Mouse (Mus musculus): ENCODE results near the gene Gnb1. TPM values are rescaled to one million over a fixed set of nuclear protein-coding genes. Genes with fewer than 3 reads are reported as not detected.

Gnb1 gene
- polyA plus RNA-seq, 1 experiment from 2014 or later = 751 TPM

GRCm38 (mm10) chr4:155595777-155596176 is 104.6 kb downstream of the Gnb1 start:
- WGBS = 84% methylated on average over 3 of the region's 3 CpGs
- Histone ChIP-seq H3K4me3 (no peak overlapping the region), H3K9me3 (no peaks in the 10 kb centered on the region), H3K4me1 (no peaks in the 10 kb centered on the region), H3K36me3 (no peaks in the 10 kb centered on the region), H3K27ac (replicated peaks) (no peak overlapping the region), H3K4me2 (replicated peaks) (no peak overlapping the region), H3K9ac (replicated peaks) (no peak overlapping the region), H3K27me3 (no peaks in the 10 kb centered on the region)
- no peak for ATAC-seq (ENCODE audit: low FRiP score, low read depth)

- H3K4me3 ChIP-seq = no peak overlapping the region
- no peaks in the 10 kb centered on the region for H3K9me3 ChIP-seq
- H3K4me2 ChIP-seq (replicated peaks) = no peak overlapping the region
- no peak overlapping the region for H3K27ac ChIP-seq (replicated peaks)
- H3K9ac ChIP-seq (replicated peaks) = no peak overlapping the region
- no peaks in the 10 kb centered on the region for H3K36me3 ChIP-seq
- ATAC-seq (ENCODE audit: low FRiP score, low read depth) = no peak
- no peaks in the 10 kb centered on the region for H3K27me3 ChIP-seq
- no peaks in the 10 kb centered on the region for H3K4me1 ChIP-seq
- 82% methylated on average over 5 of the region's 5 CpGs for WGBS
Observed at GRCm38 (mm10) chr4:155596606-155597005, 105.4 kb downstream of the Gnb1 start.

- WGBS = 26% methylated on average over 20 of the region's 20 CpGs
- H3K9ac ChIP-seq (replicated peaks) = no peak overlapping the region
- no peak overlapping the region for H3K4me2 ChIP-seq (replicated peaks)
- no peak overlapping the region for H3K4me3 ChIP-seq
- ATAC-seq (ENCODE audit: low FRiP score, low read depth) = no peak
- H3K9me3 ChIP-seq = no peaks in the 10 kb centered on the region
- H3K27ac ChIP-seq (replicated peaks) = no peak overlapping the region
- no peaks in the 10 kb centered on the region for H3K27me3 ChIP-seq
- H3K36me3 ChIP-seq = no peaks in the 10 kb centered on the region
- H3K4me1 ChIP-seq = peaks cover 15% of the 10 kb centered on the region
Observed at GRCm38 (mm10) chr4:155598536-155598935, 107.4 kb downstream of the Gnb1 start.

GRCm38 (mm10) chr4:155599901-155600825 is 109.0 kb downstream of the Gnb1 start:
- H3K4me1 ChIP-seq = peaks cover 18% of the 10 kb centered on the region
- ATAC-seq (ENCODE audit: low FRiP score, low read depth) = no peak
- H3K27ac ChIP-seq (replicated peaks) = peak overlapping the region; percentile 99
- peak overlapping the region; percentile 95; the same call in 1 of the 2 replicates for H3K9ac ChIP-seq (replicated peaks)
- H3K4me2 ChIP-seq (replicated peaks) = peak overlapping the region; percentile 93
- H3K36me3 ChIP-seq = peaks cover 4% of the 10 kb centered on the region; the same call in 1 of the 2 replicates
- no peaks in the 10 kb centered on the region for H3K27me3 ChIP-seq
- 90% methylated on average over 11 of the region's 11 CpGs for WGBS
- no peaks in the 10 kb centered on the region for H3K9me3 ChIP-seq
- H3K4me3 ChIP-seq = peak overlapping the region; percentile 98

GRCm38 (mm10) chr4:155601091-155601996 is 110.2 kb downstream of the Gnb1 start, which contains the start of gene Slc35e2:
Gene Slc35e2 (plus strand): TSS chr4:155601416.
- peak within 1 kb of the TSS; percentile 99 for H3K27ac ChIP-seq (replicated peaks)
- ATAC-seq (ENCODE audit: low FRiP score, low read depth) = peak; percentile 95
- H3K27me3 ChIP-seq = no peaks in the 10 kb centered on the region
- no peaks in the 10 kb centered on the region for H3K9me3 ChIP-seq
- under 1% methylated on average over 64 of the region's 65 CpGs for WGBS
- H3K4me3 ChIP-seq = peak within 1 kb of the TSS; percentile 98
- peaks cover 8% of the 10 kb centered on the region for H3K36me3 ChIP-seq
- peak within 1 kb of the TSS; percentile 95 for H3K9ac ChIP-seq (replicated peaks)
- peak within 1 kb of the TSS; percentile 93 for H3K4me2 ChIP-seq (replicated peaks)
- H3K4me1 ChIP-seq = peaks cover 18% of the 10 kb centered on the region

- Histone ChIP-seq H3K9me3 (no peaks in the 10 kb centered on the region), H3K4me3 (peak overlapping the region; percentile 98), H3K4me1 (peaks cover 18% of the 10 kb centered on the region), H3K4me2 (replicated peaks) (peak overlapping the region; percentile 93), H3K9ac (replicated peaks) (peak overlapping the region; percentile 95), H3K27ac (replicated peaks) (peak overlapping the region; percentile 99), H3K36me3 (peaks cover 14% of the 10 kb centered on the region), H3K27me3 (no peaks in the 10 kb centered on the region)
- ATAC-seq (ENCODE audit: low FRiP score, low read depth) = no peak
- WGBS = 2% methylated on average over 31 of the region's 31 CpGs
Observed at GRCm38 (mm10) chr4:155601997-155602456, 110.9 kb downstream of the Gnb1 start.

GRCm38 (mm10) chr4:155602753-155603152 is 111.6 kb downstream of the Gnb1 start:
- Histone ChIP-seq H3K4me1 (peaks cover 18% of the 10 kb centered on the region), H3K4me2 (replicated peaks) (peak overlapping the region; percentile 93), H3K27ac (replicated peaks) (no peak overlapping the region), H3K9me3 (no peaks in the 10 kb centered on the region), H3K36me3 (peaks cover 14% of the 10 kb centered on the region), H3K9ac (replicated peaks) (peak overlapping the region; percentile 95), H3K27me3 (no peaks in the 10 kb centered on the region), H3K4me3 (peak overlapping the region; percentile 98)
- ATAC-seq (ENCODE audit: low FRiP score, low read depth) = no peak
- 89% methylated on average over 1 of the region's 1 CpGs for WGBS

- Histone ChIP-seq H3K27me3 (no peaks in the 10 kb centered on the region), H3K9ac (replicated peaks) (no peak overlapping the region), H3K4me3 (no peak overlapping the region), H3K36me3 (peaks cover 14% of the 10 kb centered on the region), H3K27ac (replicated peaks) (no peak overlapping the region), H3K4me1 (peaks cover 18% of the 10 kb centered on the region), H3K4me2 (replicated peaks) (no peak overlapping the region), H3K9me3 (no peaks in the 10 kb centered on the region)
- no peak for ATAC-seq (ENCODE audit: low FRiP score, low read depth)
- 92% methylated on average over 6 of the region's 6 CpGs for WGBS
Observed at GRCm38 (mm10) chr4:155603801-155604200, 112.6 kb downstream of the Gnb1 start.

- H3K36me3 ChIP-seq = peaks cover 19% of the 10 kb centered on the region
- H3K27ac ChIP-seq (replicated peaks) = no peak overlapping the region
- peaks cover 18% of the 10 kb centered on the region for H3K4me1 ChIP-seq
- no peak overlapping the region for H3K9ac ChIP-seq (replicated peaks)
- ATAC-seq (ENCODE audit: low FRiP score, low read depth) = no peak
- H3K9me3 ChIP-seq = no peaks in the 10 kb centered on the region
- H3K4me3 ChIP-seq = no peak overlapping the region
- H3K4me2 ChIP-seq (replicated peaks) = no peak overlapping the region
- 92% methylated on average over 4 of the region's 4 CpGs for WGBS
- H3K27me3 ChIP-seq = no peaks in the 10 kb centered on the region
Observed at GRCm38 (mm10) chr4:155605132-155605531, 114.0 kb downstream of the Gnb1 start.

GRCm38 (mm10) chr4:155606825-155607224 is 115.7 kb downstream of the Gnb1 start:
- no peaks in the 10 kb centered on the region for H3K9me3 ChIP-seq
- no peak overlapping the region for H3K4me2 ChIP-seq (replicated peaks)
- ATAC-seq (ENCODE audit: low FRiP score, low read depth) = no peak
- WGBS = 88% methylated on average over 2 of the region's 2 CpGs
- H3K9ac ChIP-seq (replicated peaks) = no peak overlapping the region
- no peak overlapping the region for H3K27ac ChIP-seq (replicated peaks)
- peaks cover 18% of the 10 kb centered on the region for H3K4me1 ChIP-seq
- H3K27me3 ChIP-seq = no peaks in the 10 kb centered on the region
- no peak overlapping the region for H3K4me3 ChIP-seq
- H3K36me3 ChIP-seq = peaks cover 33% of the 10 kb centered on the region

Measured in midbrain, embryonic 12.5 days (tissue).